Mouse (Mus musculus) kidney, embryonic 14.5 days (tissue): ENCODE measurements around the gene Parn. TPM values are rescaled to one million over a fixed set of nuclear protein-coding genes. Genes with fewer than 3 reads are reported as not detected.

Experiments
- ATAC-seq: fragments of 200-750 bp; cut with Nextera tagmentation; 2 replicates; pipeline ENCODE4 v1.8.0; 2017; ENCODE audit warnings: moderate number of reproducible peaks, mild to moderate bottlenecking, moderate TSS enrichment, moderate library complexity; ENCODE audit not compliant: low FRiP score, low TSS enrichment
- H3K27ac ChIP-seq: fragments of 300-500 bp; sonication (generic); 2 replicates; pipeline ENCODE4 v1.5.1; 2014; ENCODE audit warnings: low read depth, mild to moderate bottlenecking, low read length, moderate library complexity, mixed read lengths
- H3K27me3 ChIP-seq: fragments of 300-500 bp; sonication (generic); 2 replicates; pipeline ENCODE4 v1.6.1; 2014; ENCODE audit warnings: mild to moderate bottlenecking, low read length; ENCODE audit not compliant: control insufficient read depth, insufficient read depth
- H3K36me3 ChIP-seq: fragments of 300-500 bp; sonication (generic); 2 replicates; pipeline ENCODE4 v1.6.1; 2014; ENCODE audit warnings: low read length, mixed read lengths; ENCODE audit not compliant: control insufficient read depth, insufficient read depth
- H3K4me1 ChIP-seq: fragments of 300-500 bp; sonication (generic); 2 replicates; pipeline ENCODE4 v1.6.1; 2014; ENCODE audit warnings: low read length, mixed read lengths; ENCODE audit not compliant: control insufficient read depth, insufficient read depth
- H3K4me2 ChIP-seq: fragments of 300-500 bp; sonication (generic); replicated peaks from 2 replicates; pipeline ENCODE4 v1.6.1; 2014; ENCODE audit warnings: low read depth, mild to moderate bottlenecking, low read length
- H3K4me3 ChIP-seq: fragments of 300-500 bp; sonication (generic); 2 replicates; pipeline ENCODE4 v1.5.1; 2014; ENCODE audit warnings: mild to moderate bottlenecking, low read length
- H3K9ac ChIP-seq: fragments of 300-500 bp; sonication (generic); 2 replicates; pipeline ENCODE4 v1.6.1; 2014; ENCODE audit warnings: low read depth, mild to moderate bottlenecking, low read length, moderate library complexity
- H3K9me3 ChIP-seq: fragments of 300-500 bp; sonication (generic); 2 replicates; pipeline ENCODE4 v1.6.1; 2016; ENCODE audit warnings: low read length; ENCODE audit not compliant: control insufficient read depth
- WGBS: fragments of 180-500 bp; shearing (Covaris S2); extraction: QIAGEN DNeasy Blood & Tissue Kit; methylation state at CpG from one replicate; pipeline ENCODE4 v1.1.7; 2014; 5-methylcytosine and 5-hydroxymethylcytosine counted together
- polyA plus RNA-seq: library from polyadenylated mRNA; unstranded; fragments of >200 nt; fragmentation: Nextera tagmentation; extraction: Ambion mirVana; gene quantifications from 2 replicates; pipeline ENCODE4 v1.2.1, GENCODE M21; 2014

Parn gene
- polyA plus RNA-seq, 1 experiment from 2014 or later, result 42.1 TPM

GRCm38 (mm10) chr16:13493981-13494380 is 174.0 kb downstream of the Parn start:
- H3K9me3 ChIP-seq, result no peaks in the 10 kb centered on the region
- H3K4me1 ChIP-seq, result no peaks in the 10 kb centered on the region
- no peak overlapping the region for H3K4me3 ChIP-seq
- no peak overlapping the region for H3K9ac ChIP-seq
- H3K27me3 ChIP-seq, result no peaks in the 10 kb centered on the region
- H3K36me3 ChIP-seq, result no peaks in the 10 kb centered on the region
- no peak overlapping the region for H3K4me2 ChIP-seq
- no peak for ATAC-seq
- no peak overlapping the region for H3K27ac ChIP-seq
- WGBS, result 87% methylated on average over 3 of the region's 3 CpGs

GRCm38 (mm10) chr16:13492996-13493395 is 175.0 kb downstream of the Parn start:
- WGBS, result 65% methylated on average over 3 of the region's 3 CpGs
- no peaks in the 10 kb centered on the region for H3K27me3 ChIP-seq
- H3K4me3 ChIP-seq, result no peak overlapping the region
- no peaks in the 10 kb centered on the region for H3K4me1 ChIP-seq
- no peak overlapping the region for H3K27ac ChIP-seq
- H3K9me3 ChIP-seq, result no peaks in the 10 kb centered on the region
- H3K4me2 ChIP-seq, result no peak overlapping the region
- no peaks in the 10 kb centered on the region for H3K36me3 ChIP-seq
- ATAC-seq, result no peak
- H3K9ac ChIP-seq, result no peak overlapping the region

- Histone ChIP-seq H3K4me3 (no peak overlapping the region), H3K4me1 (no peaks in the 10 kb centered on the region), H3K9ac (no peak overlapping the region), H3K9me3 (no peaks in the 10 kb centered on the region), H3K4me2 (no peak overlapping the region), H3K27me3 (no peaks in the 10 kb centered on the region), H3K36me3 (no peaks in the 10 kb centered on the region), H3K27ac (no peak overlapping the region)
- 85% methylated on average over 3 of the region's 3 CpGs for WGBS
- ATAC-seq, result no peak
Observed at GRCm38 (mm10) chr16:13491776-13492175, 176.2 kb downstream of the Parn start.

Other genes with a start within 250 kb of the Parn start
- 50.3 and 51.1 TPM in 2 replicates for gene Bfar, start 3.7 kb upstream of the Parn start, polyA plus RNA-seq
- 6.9 and 7.3 TPM in 2 replicates for gene 3110001I22Rik, start 3.8 kb upstream of the Parn start, polyA plus RNA-seq
- gene Pla2g10, start 62.8 kb upstream of the Parn start, polyA plus RNA-seq, result 0.13 TPM in 1 of 2 replicates, not detected in the other
- gene Rrn3, start 112.5 kb upstream of the Parn start, polyA plus RNA-seq, result 48.9 and 74.7 TPM in 2 replicates
- gene Ntan1, start 150.7 kb upstream of the Parn start, polyA plus RNA-seq, result 149 and 162 TPM in 2 replicates
- gene Pdxdc1, start 235.0 kb upstream of the Parn start, polyA plus RNA-seq, result 49.5 and 87.5 TPM in 2 replicates
- gene Mpv17l, start 235.0 kb upstream of the Parn start, polyA plus RNA-seq, result 5.3 and 5.8 TPM in 2 replicates